Mouse (Mus musculus): ENCODE data around the gene Naxd. TPM values are rescaled to one million over a fixed set of nuclear protein-coding genes. Genes with fewer than 3 reads are reported as not detected.

Gene Naxd
- total and polyA plus RNA-seq, 3 experiments = 39.7 to 57.1 (median 50.1) TPM

DNA sequence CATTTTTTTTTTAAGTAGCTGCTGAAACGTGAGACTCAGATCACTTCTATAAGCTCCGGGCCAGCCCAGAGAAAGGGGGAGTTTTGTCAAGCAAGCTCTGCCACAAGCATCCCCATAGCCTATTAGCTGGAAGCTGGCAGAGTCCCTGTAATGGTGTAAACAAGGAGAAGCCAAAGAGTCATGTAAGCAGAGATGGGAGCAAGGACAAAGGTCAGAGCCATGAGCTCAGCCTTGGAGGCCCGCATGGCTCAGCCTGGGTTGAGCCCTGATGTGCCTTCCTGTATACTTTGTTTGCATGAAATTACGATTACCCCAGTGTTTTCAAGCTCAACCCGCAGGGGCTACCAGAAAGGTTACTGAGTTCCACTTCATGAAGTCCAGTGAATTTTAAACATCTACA, 38.3 kb upstream of the Naxd start:
- Histone ChIP-seq H3K27me3 (replicated peaks) (no peaks in the 10 kb centered on the region), H3K79me2 (replicated peaks; ENCODE audit: control insufficient read depth, extremely low read depth, insufficient read depth, poor library complexity, severe bottlenecking) (peaks cover 6% of the 10 kb centered on the region), H3K9ac (ENCODE audit: insufficient read depth, low read depth) (no peak overlapping the region), H3K9me3 (replicated peaks; ENCODE audit: low read length) (peaks cover 10% of the 10 kb centered on the region), H3K4me1 (ENCODE audit: control insufficient read depth in 1 of 2, insufficient read depth in 2 of 2) (peaks cover 57 to 71% of the 10 kb centered on the region in 2 experiments), H3K27ac (ENCODE audit: insufficient read depth, low read depth) (peak overlapping the region; percentile 32; the same call in 1 of the 2 replicates), H3K4me2 (ENCODE audit: insufficient read depth, low read depth, poor library complexity, severe bottlenecking) (no peak overlapping the region), H3K4me3 (replicated peaks in 1 of 3; ENCODE audit: low read depth in 2 of 3, low read length in 2 of 3, poor library complexity in 1 of 3) (no peak overlapping the region), H3K36me3 (replicated peaks in 1 of 2; ENCODE audit: control insufficient read depth in 1 of 2, insufficient read depth in 1 of 2, low read length in 1 of 2) (peaks cover 1 to 19% of the 10 kb centered on the region in 2 experiments)
- no peak for DNase-seq (ENCODE audit: extremely low read depth)
- in situ Hi-C loops (cut with MboI; ENCODE audit: low pct_ligation_motif_present, low pct_unique_long_range_greater_than_20kb, low sequenced_read_pairs) (loop anchor here (10.0 kb wide), 1 partner anchor 156 kb away; no protein-coding TSS in a partner anchor), dilution Hi-C loops (cut with MboI; ENCODE audit: extremely low pct_ligation_motif_present, extremely low pct_unique_long_range_greater_than_20kb, low sequenced_read_pairs) (no loop called here)
- TF ChIP-seq UBTF (IDR thresholded peaks at IDR 0.05; ENCODE audit: low read depth, low read length) = no peak
- no peak for TF ChIP-seq RCOR1 (conservative IDR thresholded peaks at IDR 0.05; ENCODE audit: low read depth, low read length)
- TF ChIP-seq KAT2A (IDR thresholded peaks at IDR 0.05; ENCODE audit: insufficient replicate concordance, low read length) = no peak
- no peak for TF ChIP-seq MEF2A (IDR thresholded peaks at IDR 0.05; ENCODE audit: borderline replicate concordance, low read depth, low read length)
- TF ChIP-seq MYC (IDR thresholded peaks at IDR 0.05; ENCODE audit: low read depth, low read length) = no peak
- TF ChIP-seq POLR2A (IDR thresholded peaks at IDR 0.05; ENCODE audit: low read depth, low read length) = no peak
- TF ChIP-seq SMC3 (IDR thresholded peaks at IDR 0.05; ENCODE audit: low read depth, low read length) = no peak
- TF ChIP-seq ELF1 (IDR thresholded peaks at IDR 0.05; ENCODE audit: low read depth, low read length) = no peak
- TF ChIP-seq PAX5 (IDR thresholded peaks at IDR 0.05; ENCODE audit: low read length) = no peak
- no peak for TF ChIP-seq ETS1 (conservative IDR thresholded peaks at IDR 0.05; ENCODE audit: low read depth, low read length)
- no peak for TF ChIP-seq JUN (IDR thresholded peaks at IDR 0.05; ENCODE audit: insufficient read depth, low read depth, low read length)
- no peak for TF ChIP-seq IRF4 (IDR thresholded peaks at IDR 0.05; ENCODE audit: low read depth, low read length)
- no peak for TF ChIP-seq TCF12 (IDR thresholded peaks at IDR 0.05; ENCODE audit: low read depth, low read length)
- no peak for TF ChIP-seq POLR2AphosphoS2 (IDR thresholded peaks at IDR 0.05; ENCODE audit: low read depth, low read length)
- no peak for TF ChIP-seq MAX (IDR thresholded peaks at IDR 0.05; ENCODE audit: low read length)
- TF ChIP-seq ZNF384 (IDR thresholded peaks at IDR 0.05; ENCODE audit: low read depth, low read length) = no peak
- no peak for TF ChIP-seq ZKSCAN1 (IDR thresholded peaks at IDR 0.05; ENCODE audit: borderline replicate concordance, low read depth, low read length)
- no peak for TF ChIP-seq ZMIZ1 (IDR thresholded peaks at IDR 0.05; ENCODE audit: low read depth, low read length)
- TF ChIP-seq HCFC1 (IDR thresholded peaks at IDR 0.05; ENCODE audit: low read depth, low read length) = no peak

DNA sequence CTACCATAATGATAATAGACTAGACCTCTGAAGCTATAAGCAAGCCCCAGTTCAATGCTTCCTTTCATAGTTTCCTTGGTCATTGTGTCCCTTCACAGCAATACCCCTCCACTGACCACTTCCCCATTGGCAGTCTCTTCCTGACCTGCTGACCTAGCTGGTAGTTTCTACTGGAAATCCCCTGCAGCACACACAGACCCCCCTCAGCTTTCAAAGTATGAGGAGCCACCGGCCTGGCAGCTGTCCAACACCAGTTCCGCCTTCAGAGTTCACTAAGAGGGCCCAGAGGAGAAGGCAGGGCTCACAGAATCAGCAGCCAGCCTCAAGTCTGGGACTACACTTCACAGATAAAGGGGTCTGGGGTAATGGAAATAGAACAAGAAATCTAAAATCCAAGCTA, 36.4 kb upstream of the Naxd start:
- DNase-seq (ENCODE audit: extremely low read depth) = no peak
- peaks cover 10% of the 10 kb centered on the region for H3K9me3 ChIP-seq (replicated peaks; ENCODE audit: low read length)
- dilution Hi-C loops (cut with MboI; ENCODE audit: extremely low pct_ligation_motif_present, extremely low pct_unique_long_range_greater_than_20kb, low sequenced_read_pairs) (no loop called here), in situ Hi-C loops (cut with MboI; ENCODE audit: low pct_ligation_motif_present, low pct_unique_long_range_greater_than_20kb, low sequenced_read_pairs) (no loop called here)
- H3K79me2 ChIP-seq (replicated peaks; ENCODE audit: control insufficient read depth, extremely low read depth, insufficient read depth, poor library complexity, severe bottlenecking) = peaks cover 8% of the 10 kb centered on the region
- H3K4me1 ChIP-seq (ENCODE audit: control insufficient read depth in 1 of 2, insufficient read depth in 2 of 2) = peaks cover 60 to 83% of the 10 kb centered on the region in 2 experiments
- H3K27ac ChIP-seq (ENCODE audit: insufficient read depth, low read depth) = peak overlapping the region; percentile 79
- peaks cover 0 to 12% of the 10 kb centered on the region in 2 experiments for H3K36me3 ChIP-seq (replicated peaks in 1 of 2; ENCODE audit: control insufficient read depth in 1 of 2, insufficient read depth in 1 of 2, low read length in 1 of 2)
- no peak for TF ChIP-seq HCFC1 (IDR thresholded peaks at IDR 0.05; ENCODE audit: low read depth, low read length)
- peak; percentile 77 for TF ChIP-seq BHLHE40 (IDR thresholded peaks at IDR 0.05; ENCODE audit: low read depth, low read length)
- TF ChIP-seq SMC3 (IDR thresholded peaks at IDR 0.05; ENCODE audit: low read depth, low read length) = no peak
- peak; percentile 67 for TF ChIP-seq ETS1 (conservative IDR thresholded peaks at IDR 0.05; ENCODE audit: low read depth, low read length)
- TF ChIP-seq MAFK (IDR thresholded peaks at IDR 0.05; ENCODE audit: insufficient replicate concordance, low read length) = peak; percentile 20; the same call in 1 of the 2 replicates
- TF ChIP-seq IRF4 (IDR thresholded peaks at IDR 0.05; ENCODE audit: low read depth, low read length) = peak; percentile 81
- peak; percentile 82 for TF ChIP-seq TCF12 (IDR thresholded peaks at IDR 0.05; ENCODE audit: low read depth, low read length)
- peak; percentile 50; the same call in 1 of the 2 replicates for TF ChIP-seq MEF2A (IDR thresholded peaks at IDR 0.05; ENCODE audit: borderline replicate concordance, low read depth, low read length)
- peak; percentile 81 for TF ChIP-seq EP300 (IDR thresholded peaks at IDR 0.05; ENCODE audit: low read length)
- peak; percentile 45; the same call in 1 of the 2 replicates for TF ChIP-seq ELF1 (IDR thresholded peaks at IDR 0.05; ENCODE audit: low read depth, low read length)
- peak overlapping the region; percentile 18; the same call in 1 of the 2 replicates for H3K4me2 ChIP-seq (ENCODE audit: insufficient read depth, low read depth, poor library complexity, severe bottlenecking)
- no peak overlapping the region for H3K4me3 ChIP-seq (replicated peaks in 1 of 3; ENCODE audit: low read depth in 2 of 3, low read length in 2 of 3, poor library complexity in 1 of 3)
- H3K27me3 ChIP-seq (replicated peaks) = no peaks in the 10 kb centered on the region
- H3K9ac ChIP-seq (ENCODE audit: insufficient read depth, low read depth) = no peak overlapping the region; the same call in 1 of the 2 replicates
